Mouse (Mus musculus) thymus, postnatal 36 days (tissue): ENCODE data around the gene Lipa.

Experiments used
- DNase-seq, 2 experiments: peaks; one replicate each; pipeline ENCODE4 v3.0.0; 2022; ENCODE audit warnings: mixed read lengths in 2 of 2

The Lipa gene

GRCm38 (mm10) chr19:34521978-34522377 lies 5.3 kb downstream of the Lipa start:
- DNase-seq = no peak

GRCm38 (mm10) chr19:34521361-34521760 lies 5.9 kb downstream of the Lipa start:
- DNase-seq = no peak

- DNase-seq = no peak
These were observed 7.2 kb downstream of the Lipa start for GRCm38 (mm10) chr19:34520051-34520450.

- no peak for DNase-seq
These were observed 7.6 kb downstream of the Lipa start for GRCm38 (mm10) chr19:34519646-34520045.

GRCm38 (mm10) chr19:34518786-34519185 lies 8.5 kb downstream of the Lipa start:
- DNase-seq = no peak

- DNase-seq = no peak
These were observed 9.3 kb downstream of the Lipa start for GRCm38 (mm10) chr19:34517812-34518594.

GRCm38 (mm10) chr19:34517197-34517596 lies 10.1 kb downstream of the Lipa start:
- no peak for DNase-seq

GRCm38 (mm10) chr19:34516346-34516745 lies 10.9 kb downstream of the Lipa start:
- no peak for DNase-seq

- peak; percentile 25 to 33 for DNase-seq
These were observed 11.6 kb downstream of the Lipa start for GRCm38 (mm10) chr19:34515681-34516080.

- peak; percentile 33 to 37 for DNase-seq
These were observed 15.7 kb downstream of the Lipa start for GRCm38 (mm10) chr19:34511528-34511927.

- peak; percentile 76 to 90 for DNase-seq
These were observed 16.6 kb downstream of the Lipa start for GRCm38 (mm10) chr19:34510717-34511116.

- DNase-seq = peak in 1 of 2 experiments; percentile 39
These were observed 22.0 kb downstream of the Lipa start for GRCm38 (mm10) chr19:34505161-34505721.

- peak; percentile 84 to 88 for DNase-seq
These were observed 26.5 kb downstream of the Lipa start for GRCm38 (mm10) chr19:34500763-34501162.

GRCm38 (mm10) chr19:34496353-34496752 lies 30.9 kb downstream of the Lipa start:
- no peak for DNase-seq

GRCm38 (mm10) chr19:34493859-34494258 lies 33.4 kb downstream of the Lipa start:
- no peak for DNase-seq

GRCm38 (mm10) chr19:34483547-34483946 lies 43.7 kb downstream of the Lipa start:
- peak in 1 of 2 experiments; percentile 27 for DNase-seq

- peak; percentile 66 to 68 for DNase-seq
These were observed 52.0 kb downstream of the Lipa start, which contains the start of gene Ch25h for GRCm38 (mm10) chr19:34474991-34475971. TSS of gene Ch25h (minus strand) at chr19:34475164.

- peak; percentile 35 to 47 for DNase-seq
These were observed 52.9 kb downstream of the Lipa start for GRCm38 (mm10) chr19:34474228-34474990.

- no peak for DNase-seq
These were observed 55.6 kb downstream of the Lipa start for GRCm38 (mm10) chr19:34471703-34472102.

GRCm38 (mm10) chr19:34468794-34469193 lies 58.5 kb downstream of the Lipa start:
- DNase-seq = no peak

GRCm38 (mm10) chr19:34468216-34468615 lies 59.1 kb downstream of the Lipa start:
- no peak for DNase-seq

GRCm38 (mm10) chr19:34464453-34464852 lies 62.8 kb downstream of the Lipa start:
- no peak for DNase-seq
